Mouse (Mus musculus) G1E (cell line): ENCODE measurements around the gene Pir.

Experiments used
- CTCF ChIP-seq: IDR thresholded peaks from 2 replicates; pipeline ENCODE4 v1.5.1; 2012; ENCODE audit warnings: low read depth, low read length, inconsistent platforms, mixed read lengths
- GATA1 ChIP-seq: IDR thresholded peaks from 2 replicates; pipeline ENCODE4 v1.6.1; 2012; ENCODE audit warnings: borderline replicate concordance, low read length, inconsistent platforms, mixed read lengths
- POLR2AphosphoS5 ChIP-seq: IDR thresholded peaks from 2 replicates; pipeline ENCODE4 v1.6.1; 2012; ENCODE audit warnings: low read depth, low read length, inconsistent platforms; ENCODE audit not compliant: insufficient replicate concordance
- TAL1 ChIP-seq: conservative IDR thresholded peaks from 2 replicates; pipeline ENCODE4 v1.6.1; 2012; ENCODE audit warnings: low read depth, low read length, inconsistent platforms, mixed read lengths

GRCm38 (mm10) chrX:164419955-164420354 lies 150.8 kb downstream of the Pir start:
- TF ChIP-seq GATA1 (no peak), CTCF (no peak), TAL1 (no peak), POLR2AphosphoS5 (no peak)
